Mouse (Mus musculus): ENCODE data around the gene Zmynd11. TPM values are rescaled to one million over a fixed set of nuclear protein-coding genes. Genes with fewer than 3 reads are reported as not detected.
A peak's percentile ranks its signal among the peaks of the same experiment; 100 is the strongest.

The Zmynd11 gene
- polyA plus RNA-seq, 1 experiment from 2014 or later = 137 TPM

GRCm38 (mm10) chr13:9684153-9684923 lies 80.8 kb downstream of the Zmynd11 start:
- H3K4me2 ChIP-seq = no peak overlapping the region
- H3K36me3 ChIP-seq = peaks cover 71% of the 10 kb centered on the region
- H3K27me3 ChIP-seq = no peaks in the 10 kb centered on the region
- no peak overlapping the region for H3K4me3 ChIP-seq
- H3K9me3 ChIP-seq = no peaks in the 10 kb centered on the region
- H3K4me1 ChIP-seq = no peaks in the 10 kb centered on the region
- no peak for ATAC-seq (ENCODE audit: borderline replicate concordance, extremely low read depth, low FRiP score, low TSS enrichment)
- H3K27ac ChIP-seq = no peak overlapping the region
- WGBS = 92% methylated on average over 11 of the region's 11 CpGs
- H3K9ac ChIP-seq = no peak overlapping the region

- H3K4me2 ChIP-seq = no peak overlapping the region
- WGBS = 89% methylated on average over 4 of the region's 4 CpGs
- no peak overlapping the region for H3K9ac ChIP-seq
- no peaks in the 10 kb centered on the region for H3K27me3 ChIP-seq
- H3K27ac ChIP-seq = no peak overlapping the region
- no peaks in the 10 kb centered on the region for H3K4me1 ChIP-seq
- H3K4me3 ChIP-seq = no peak overlapping the region
- peaks cover 60% of the 10 kb centered on the region for H3K36me3 ChIP-seq
- no peaks in the 10 kb centered on the region for H3K9me3 ChIP-seq
- no peak for ATAC-seq (ENCODE audit: borderline replicate concordance, extremely low read depth, low FRiP score, low TSS enrichment)
Measured at GRCm38 (mm10) chr13:9683280-9683679, 81.8 kb downstream of the Zmynd11 start.

- Histone ChIP-seq H3K9ac (no peak overlapping the region), H3K4me1 (no peaks in the 10 kb centered on the region), H3K36me3 (peaks cover 42% of the 10 kb centered on the region), H3K27ac (no peak overlapping the region), H3K9me3 (no peaks in the 10 kb centered on the region), H3K4me2 (no peak overlapping the region), H3K4me3 (no peak overlapping the region), H3K27me3 (no peaks in the 10 kb centered on the region)
- WGBS = 95% methylated on average over 3 of the region's 3 CpGs
- ATAC-seq (ENCODE audit: borderline replicate concordance, extremely low read depth, low FRiP score, low TSS enrichment) = no peak
Measured at GRCm38 (mm10) chr13:9681492-9681891, 83.6 kb downstream of the Zmynd11 start.

GRCm38 (mm10) chr13:9674126-9674525 lies 91.0 kb downstream of the Zmynd11 start:
- H3K4me3 ChIP-seq = no peak overlapping the region
- no peaks in the 10 kb centered on the region for H3K27me3 ChIP-seq
- no peaks in the 10 kb centered on the region; the same call in 1 of the 2 replicates for H3K9me3 ChIP-seq
- WGBS = 95% methylated on average over 1 of the region's 1 CpGs
- H3K4me1 ChIP-seq = no peaks in the 10 kb centered on the region
- H3K36me3 ChIP-seq = no peaks in the 10 kb centered on the region
- H3K27ac ChIP-seq = no peak overlapping the region
- ATAC-seq (ENCODE audit: borderline replicate concordance, extremely low read depth, low FRiP score, low TSS enrichment) = no peak
- no peak overlapping the region for H3K9ac ChIP-seq
- H3K4me2 ChIP-seq = no peak overlapping the region

- H3K4me1 ChIP-seq = peaks cover 7% of the 10 kb centered on the region
- WGBS = 86% methylated on average over 5 of the region's 5 CpGs
- no peaks in the 10 kb centered on the region for H3K9me3 ChIP-seq
- no peak for ATAC-seq (ENCODE audit: borderline replicate concordance, extremely low read depth, low FRiP score, low TSS enrichment)
- no peak overlapping the region for H3K4me2 ChIP-seq
- H3K4me3 ChIP-seq = no peak overlapping the region
- no peak overlapping the region for H3K27ac ChIP-seq
- no peak overlapping the region for H3K9ac ChIP-seq
- no peaks in the 10 kb centered on the region for H3K36me3 ChIP-seq
- H3K27me3 ChIP-seq = no peaks in the 10 kb centered on the region
Measured at GRCm38 (mm10) chr13:9669246-9669645, 95.9 kb downstream of the Zmynd11 start.

- ATAC-seq (ENCODE audit: borderline replicate concordance, extremely low read depth, low FRiP score, low TSS enrichment) = peak; percentile 78
- no peak overlapping the region for H3K4me3 ChIP-seq
- H3K9me3 ChIP-seq = no peaks in the 10 kb centered on the region
- no peaks in the 10 kb centered on the region for H3K27me3 ChIP-seq
- 50% methylated on average over 7 of the region's 7 CpGs for WGBS
- no peak overlapping the region for H3K9ac ChIP-seq
- no peaks in the 10 kb centered on the region for H3K36me3 ChIP-seq
- no peak overlapping the region for H3K4me2 ChIP-seq
- H3K4me1 ChIP-seq = peaks cover 7% of the 10 kb centered on the region
- 0 out of 2 replicates have a peak overlapping the region, but pooled peaks have one; percentile 5 for H3K27ac ChIP-seq
Measured at GRCm38 (mm10) chr13:9667954-9668496, 97.1 kb downstream of the Zmynd11 start.

- Histone ChIP-seq H3K9ac (no peak overlapping the region), H3K4me3 (no peak overlapping the region), H3K9me3 (no peaks in the 10 kb centered on the region), H3K27me3 (no peaks in the 10 kb centered on the region), H3K4me1 (peaks cover 7% of the 10 kb centered on the region), H3K36me3 (peaks cover 8% of the 10 kb centered on the region; the same call in 1 of the 2 replicates), H3K27ac (no peak overlapping the region), H3K4me2 (no peak overlapping the region)
- ATAC-seq (ENCODE audit: borderline replicate concordance, extremely low read depth, low FRiP score, low TSS enrichment) = no peak
- 93% methylated on average over 1 of the region's 1 CpGs for WGBS
Measured at GRCm38 (mm10) chr13:9663593-9663992, 101.5 kb downstream of the Zmynd11 start.

GRCm38 (mm10) chr13:9660711-9661110 lies 104.4 kb downstream of the Zmynd11 start:
- Histone ChIP-seq H3K4me3 (no peak overlapping the region), H3K36me3 (peaks cover 8% of the 10 kb centered on the region; the same call in 1 of the 2 replicates), H3K27ac (no peak overlapping the region), H3K4me1 (no peaks in the 10 kb centered on the region), H3K4me2 (no peak overlapping the region), H3K27me3 (no peaks in the 10 kb centered on the region), H3K9me3 (no peaks in the 10 kb centered on the region), H3K9ac (no peak overlapping the region)
- ATAC-seq (ENCODE audit: borderline replicate concordance, extremely low read depth, low FRiP score, low TSS enrichment) = no peak
- WGBS = 53% methylated on average over 1 of the region's 1 CpGs

GRCm38 (mm10) chr13:9656613-9657012 lies 108.5 kb downstream of the Zmynd11 start:
- no peaks in the 10 kb centered on the region for H3K4me1 ChIP-seq
- H3K4me2 ChIP-seq = no peak overlapping the region
- no peak overlapping the region for H3K4me3 ChIP-seq
- peaks cover 8% of the 10 kb centered on the region; the same call in 1 of the 2 replicates for H3K36me3 ChIP-seq
- WGBS = 89% methylated on average over 6 of the region's 6 CpGs
- H3K9ac ChIP-seq = no peak overlapping the region
- no peak for ATAC-seq (ENCODE audit: borderline replicate concordance, extremely low read depth, low FRiP score, low TSS enrichment)
- no peaks in the 10 kb centered on the region for H3K9me3 ChIP-seq
- H3K27me3 ChIP-seq = no peaks in the 10 kb centered on the region
- no peak overlapping the region for H3K27ac ChIP-seq

GRCm38 (mm10) chr13:9653018-9653417 lies 112.1 kb downstream of the Zmynd11 start:
- no peaks in the 10 kb centered on the region for H3K4me1 ChIP-seq
- H3K4me2 ChIP-seq = no peak overlapping the region
- no peaks in the 10 kb centered on the region for H3K9me3 ChIP-seq
- no peaks in the 10 kb centered on the region for H3K36me3 ChIP-seq
- H3K4me3 ChIP-seq = no peak overlapping the region
- no peak for ATAC-seq (ENCODE audit: borderline replicate concordance, extremely low read depth, low FRiP score, low TSS enrichment)
- 74% methylated on average over 3 of the region's 3 CpGs for WGBS
- H3K27me3 ChIP-seq = no peaks in the 10 kb centered on the region
- H3K27ac ChIP-seq = no peak overlapping the region
- H3K9ac ChIP-seq = no peak overlapping the region

- no peak for ATAC-seq (ENCODE audit: borderline replicate concordance, extremely low read depth, low FRiP score, low TSS enrichment)
- Histone ChIP-seq H3K36me3 (no peaks in the 10 kb centered on the region), H3K4me1 (no peaks in the 10 kb centered on the region), H3K27ac (no peak overlapping the region), H3K9ac (no peak overlapping the region), H3K27me3 (no peaks in the 10 kb centered on the region), H3K9me3 (no peaks in the 10 kb centered on the region), H3K4me2 (no peak overlapping the region), H3K4me3 (no peak overlapping the region)
Measured at GRCm38 (mm10) chr13:9650580-9650979, 114.5 kb downstream of the Zmynd11 start.

GRCm38 (mm10) chr13:9649894-9650293 lies 115.2 kb downstream of the Zmynd11 start:
- H3K4me2 ChIP-seq = no peak overlapping the region
- ATAC-seq (ENCODE audit: borderline replicate concordance, extremely low read depth, low FRiP score, low TSS enrichment) = no peak
- no peaks in the 10 kb centered on the region for H3K4me1 ChIP-seq

More at GRCm38 (mm10) chr13:9649894-9650293, 115.2 kb downstream of the Zmynd11 start:
- Histone ChIP-seq H3K27ac (no peak overlapping the region), H3K27me3 (no peaks in the 10 kb centered on the region), H3K9me3 (no peaks in the 10 kb centered on the region), H3K4me3 (no peak overlapping the region), H3K9ac (no peak overlapping the region), H3K36me3 (no peaks in the 10 kb centered on the region)
- WGBS = 86% methylated on average over 1 of the region's 1 CpGs
